Mouse (Mus musculus) Muller cell, postnatal 12 days (primary cell): ENCODE results near the gene Mfsd12.

ENCODE experiments used
- DNase-seq: peaks from one replicate; pipeline ENCODE4 v3.0.0-alpha.2; 2015; ENCODE audit errors: inconsistent ontology term

Gene Mfsd12

GRCm38 (mm10) chr10:81379809-81380378 lies 22.6 kb downstream of the Mfsd12 start:
- DNase-seq, result no peak

GRCm38 (mm10) chr10:81382039-81382438 lies 24.7 kb downstream of the Mfsd12 start:
- DNase-seq, result no peak

- peak; percentile 98 for DNase-seq
Observed at GRCm38 (mm10) chr10:81383802-81384604, 26.7 kb downstream of the Mfsd12 start, which contains the start of the genes Dohh and Gm48551. Gene Dohh (plus strand): TSS chr10:81384428. Gene Gm48551 (plus strand): TSS chr10:81384466.

GRCm38 (mm10) chr10:81384605-81384982 lies 27.3 kb downstream of the Mfsd12 start:
- DNase-seq, result no peak

GRCm38 (mm10) chr10:81385603-81386306 lies 28.5 kb downstream of the Mfsd12 start:
- no peak for DNase-seq

GRCm38 (mm10) chr10:81387716-81388115 lies 30.4 kb downstream of the Mfsd12 start:
- DNase-seq, result no peak

- DNase-seq, result no peak
Observed at GRCm38 (mm10) chr10:81388505-81389055, 31.3 kb downstream of the Mfsd12 start, which contains the start of gene Gm48552. Gene Gm48552 (plus strand): TSS chr10:81389005.

GRCm38 (mm10) chr10:81389373-81389772 lies 32.1 kb downstream of the Mfsd12 start:
- DNase-seq, result peak; percentile 56

GRCm38 (mm10) chr10:81389801-81390677 lies 32.7 kb downstream of the Mfsd12 start:
- peak; percentile 78 for DNase-seq

- no peak for DNase-seq
Observed at GRCm38 (mm10) chr10:81390678-81390965, 33.3 kb downstream of the Mfsd12 start.

GRCm38 (mm10) chr10:81392270-81392669 lies 35.0 kb downstream of the Mfsd12 start:
- no peak for DNase-seq

GRCm38 (mm10) chr10:81392781-81393185 lies 35.5 kb downstream of the Mfsd12 start, which contains the start of gene Smim24:
Gene Smim24 (plus strand): TSS chr10:81393051.
- no peak for DNase-seq

- no peak for DNase-seq
Observed at GRCm38 (mm10) chr10:81393456-81394063, 36.3 kb downstream of the Mfsd12 start.

GRCm38 (mm10) chr10:81395127-81395526 lies 37.8 kb downstream of the Mfsd12 start:
- no peak for DNase-seq

GRCm38 (mm10) chr10:81395865-81396264 lies 38.6 kb downstream of the Mfsd12 start:
- no peak for DNase-seq

GRCm38 (mm10) chr10:81396749-81397148 lies 39.5 kb downstream of the Mfsd12 start:
- no peak for DNase-seq

GRCm38 (mm10) chr10:81399296-81399695 lies 42.0 kb downstream of the Mfsd12 start:
- DNase-seq, result no peak

- no peak for DNase-seq
Observed at GRCm38 (mm10) chr10:81399798-81400308, 42.6 kb downstream of the Mfsd12 start.

- no peak for DNase-seq
Observed at GRCm38 (mm10) chr10:81400371-81401204, 43.3 kb downstream of the Mfsd12 start.

GRCm38 (mm10) chr10:81401205-81401520 lies 43.9 kb downstream of the Mfsd12 start:
- DNase-seq, result no peak
